Mouse (Mus musculus) heart, postnatal 0 days (tissue): ENCODE data around the gene Oas1g.

ENCODE experiments used
- CTCF ChIP-seq: IDR thresholded peaks from 2 replicates; pipeline ENCODE4 v1.5.1; 2016; ENCODE audit warnings: antibody characterized with exemption, control low read depth, low read depth
- EP300 ChIP-seq: IDR thresholded peaks from 2 replicates; pipeline ENCODE4 v1.6.1; 2016; ENCODE audit warnings: antibody characterized with exemption, low read depth

DNA sequence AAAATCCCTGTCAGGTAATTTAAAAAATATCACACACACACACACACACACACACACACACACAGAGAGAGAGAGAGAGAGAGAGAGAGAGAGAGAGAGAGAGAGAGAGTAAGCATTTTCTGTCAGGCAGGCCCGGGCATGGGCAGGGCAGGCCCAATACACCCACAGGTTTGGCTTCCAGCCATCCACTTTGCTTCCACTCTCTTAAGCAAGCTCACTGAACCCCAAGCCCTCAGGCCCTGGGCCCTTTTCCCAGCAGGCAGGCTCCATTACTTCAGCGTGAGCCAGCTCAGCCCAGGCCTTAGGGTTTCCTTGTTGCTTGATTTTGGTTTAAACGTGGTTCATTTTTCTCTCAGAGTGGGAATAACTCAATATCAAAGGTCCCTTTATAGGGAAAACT lies 42.7 kb downstream of the Oas1g start:
- no peak for TF ChIP-seq CTCF
- TF ChIP-seq EP300, result no peak
